Mouse (Mus musculus) limb, embryonic 14.5 days (tissue): ENCODE results near the gene Olfr521. TPM values are rescaled to one million over a fixed set of nuclear protein-coding genes. Genes with fewer than 3 reads are reported as not detected.

Experiments used
- ATAC-seq: fragments of 200-750 bp; cut with Nextera tagmentation; 2 replicates; pipeline ENCODE4 v1.8.0; 2017; ENCODE audit warnings: low read depth, moderate number of reproducible peaks, moderate TSS enrichment; ENCODE audit not compliant: low FRiP score
- DNase-seq: peaks from one replicate; pipeline ENCODE4 v3.0.0-alpha.2; 2015; ENCODE audit warnings: low spot score
- H3K27ac ChIP-seq: fragments of 300-500 bp; sonication (generic); replicated peaks from 2 replicates; pipeline ENCODE4 v1.5.1; 2014; ENCODE audit warnings: low read depth, mild to moderate bottlenecking, low read length, moderate library complexity, mixed read lengths
- H3K27me3 ChIP-seq: fragments of 300-500 bp; sonication (generic); 2 replicates; pipeline ENCODE4 v1.6.1; 2014; ENCODE audit warnings: low read length, mixed read lengths; ENCODE audit not compliant: control insufficient read depth, insufficient read depth
- H3K36me3 ChIP-seq: fragments of 300-500 bp; sonication (generic); 2 replicates; pipeline ENCODE4 v1.6.1; 2014; ENCODE audit warnings: mild to moderate bottlenecking, low read length, moderate library complexity, mixed read lengths; ENCODE audit not compliant: control insufficient read depth, insufficient read depth
- H3K4me1 ChIP-seq: fragments of 300-500 bp; sonication (generic); 2 replicates; pipeline ENCODE4 v1.6.1; 2014; ENCODE audit warnings: antibody characterized with exemption, low read length, mixed read lengths; ENCODE audit not compliant: control insufficient read depth, insufficient read depth
- H3K4me2 ChIP-seq: fragments of 300-500 bp; sonication (generic); replicated peaks from 2 replicates; pipeline ENCODE4 v1.6.1; 2014; ENCODE audit warnings: low read depth, mild to moderate bottlenecking, low read length, moderate library complexity; ENCODE audit not compliant: severe bottlenecking
- H3K4me3 ChIP-seq: fragments of 300-500 bp; sonication (generic); replicated peaks from 2 replicates; pipeline ENCODE4 v1.5.1; 2014; ENCODE audit warnings: low read length
- H3K9ac ChIP-seq: fragments of 300-500 bp; sonication (generic); 2 replicates; pipeline ENCODE4 v1.6.1; 2014; ENCODE audit warnings: mild to moderate bottlenecking, low read depth, low read length, moderate library complexity; ENCODE audit not compliant: severe bottlenecking
- H3K9me3 ChIP-seq: fragments of 300-500 bp; sonication (generic); 2 replicates; pipeline ENCODE4 v1.6.1; 2016; ENCODE audit warnings: low read length; ENCODE audit not compliant: control insufficient read depth
- POLR2A ChIP-seq: fragments of 200-500 bp; IDR thresholded peaks from 2 replicates; pipeline ENCODE4 v1.8.0; 2012; ENCODE audit warnings: inconsistent platforms, mild to moderate bottlenecking, moderate library complexity, borderline replicate concordance; ENCODE audit not compliant: insufficient read depth, insufficient read length; ENCODE audit errors: extremely low read depth
- whole genome bisulfite sequencing: fragments of 180-500 bp; shearing (Covaris S2); extraction: QIAGEN DNeasy Blood & Tissue Kit; methylation state at CpG from one replicate; pipeline ENCODE4 v1.1.7; 2014; 5-methylcytosine and 5-hydroxymethylcytosine counted together
- polyA plus RNA-seq, 2 experiments: library from polyadenylated mRNA; depleted of rRNA in 1 of 2; stranded (reverse) in 1 of 2; unstranded in 1 of 2; fragments of >200 nt; fragmentation: Nextera tagmentation in 1 of 2; extraction: Ambion mirVana in 1 of 2; gene quantifications; 2 replicates each; pipeline versions ENCODE4 v1.2.1 to v1.2.3; 2012 to 2014

Gene Olfr521
- polyA plus RNA-seq, 2 experiments = not detected

DNA sequence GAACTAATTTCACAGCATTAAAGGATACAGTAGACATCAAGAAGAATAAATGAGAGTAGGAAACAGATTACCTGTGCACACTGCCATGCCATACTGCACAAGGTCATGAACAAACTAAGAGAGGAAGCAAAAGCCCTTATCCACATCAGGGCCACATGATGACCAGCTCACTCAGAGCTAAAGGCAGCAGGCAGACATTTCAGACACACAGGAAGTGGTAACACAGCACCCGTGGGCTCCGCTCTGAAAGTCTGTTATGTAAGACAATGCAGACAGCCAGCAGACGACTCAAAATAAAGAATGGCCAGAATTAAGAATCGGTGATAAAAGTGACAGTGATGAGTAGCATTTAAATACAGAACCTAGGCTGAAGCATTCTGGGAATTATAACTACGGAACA, 18.1 kb downstream of the Olfr521 start:
- Histone ChIP-seq H3K27ac (no peak overlapping the region), H3K9me3 (no peaks in the 10 kb centered on the region), H3K27me3 (no peaks in the 10 kb centered on the region), H3K9ac (no peak overlapping the region), H3K36me3 (no peaks in the 10 kb centered on the region), H3K4me2 (no peak overlapping the region), H3K4me3 (no peak overlapping the region), H3K4me1 (no peaks in the 10 kb centered on the region)
- no peak for TF ChIP-seq POLR2A
- DNase-seq = no peak
- ATAC-seq = no peak
- WGBS = 78% methylated on average over 5 of the region's 5 CpGs

- no peak for ATAC-seq
- Histone ChIP-seq H3K4me2 (no peak overlapping the region), H3K4me3 (no peak overlapping the region), H3K4me1 (no peaks in the 10 kb centered on the region), H3K9me3 (no peaks in the 10 kb centered on the region), H3K9ac (no peak overlapping the region), H3K36me3 (no peaks in the 10 kb centered on the region), H3K27ac (no peak overlapping the region), H3K27me3 (no peaks in the 10 kb centered on the region)
- WGBS = 84% methylated on average over 2 of the region's 2 CpGs
- no peak for DNase-seq
- TF ChIP-seq POLR2A = no peak
Measured at GRCm38 (mm10) chr7:99781916-99782315, 18.6 kb downstream of the Olfr521 start.

DNA sequence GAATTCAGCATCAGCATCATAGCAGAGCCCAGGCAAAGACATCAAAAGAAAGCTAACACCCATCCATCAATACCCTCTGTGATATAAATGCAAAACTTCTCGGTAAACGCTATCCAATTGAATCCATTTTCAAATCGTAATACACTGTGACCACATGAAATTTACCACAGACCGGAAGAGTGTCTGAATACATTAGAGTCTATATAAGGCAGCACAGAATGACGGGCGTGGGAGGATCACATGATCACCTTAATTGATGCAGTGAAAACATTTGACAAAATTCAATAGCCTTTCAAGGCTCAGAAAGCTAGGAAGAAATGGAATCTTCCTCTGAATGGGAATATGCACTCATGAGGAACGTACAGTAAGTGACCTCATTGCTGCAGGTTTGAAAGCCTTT, 20.1 kb downstream of the Olfr521 start:
- H3K27me3 ChIP-seq = no peaks in the 10 kb centered on the region
- ATAC-seq (no peak), DNase-seq (no peak)
- no peak for TF ChIP-seq POLR2A
- WGBS = 84% methylated on average over 7 of the region's 7 CpGs
- no peak overlapping the region for H3K27ac ChIP-seq
- H3K4me1 ChIP-seq = peaks cover 8% of the 10 kb centered on the region
- H3K9ac ChIP-seq = no peak overlapping the region
- no peak overlapping the region for H3K4me3 ChIP-seq
- no peak overlapping the region for H3K4me2 ChIP-seq
- no peaks in the 10 kb centered on the region for H3K36me3 ChIP-seq
- H3K9me3 ChIP-seq = no peaks in the 10 kb centered on the region

- Histone ChIP-seq H3K27ac (no peak overlapping the region), H3K4me1 (peaks cover 16% of the 10 kb centered on the region)
- no peak for ATAC-seq
Measured at GRCm38 (mm10) chr7:99785553-99785952, 22.2 kb downstream of the Olfr521 start.

GRCm38 (mm10) chr7:99786774-99787173, 23.5 kb downstream of the Olfr521 start:
- DNase-seq = no peak
- no peak overlapping the region for H3K4me2 ChIP-seq
- TF ChIP-seq POLR2A = no peak

More at GRCm38 (mm10) chr7:99785553-99785952, 22.2 kb downstream of the Olfr521 start:
- no peaks in the 10 kb centered on the region for H3K36me3 ChIP-seq
- H3K9me3 ChIP-seq = no peaks in the 10 kb centered on the region
- no peak overlapping the region for H3K4me2 ChIP-seq
- no peak overlapping the region for H3K4me3 ChIP-seq
- TF ChIP-seq POLR2A = no peak
- 89% methylated on average over 3 of the region's 3 CpGs for WGBS
- DNase-seq = no peak
- no peak overlapping the region for H3K9ac ChIP-seq
- H3K27me3 ChIP-seq = no peaks in the 10 kb centered on the region

GRCm38 (mm10) chr7:99787935-99788334, 24.6 kb downstream of the Olfr521 start:
- H3K9ac ChIP-seq = no peak overlapping the region
- DNase-seq (peak; percentile 7), ATAC-seq (no peak)
- TF ChIP-seq POLR2A = no peak
- H3K4me1 ChIP-seq = peaks cover 16% of the 10 kb centered on the region
- no peak overlapping the region for H3K4me3 ChIP-seq
- no peaks in the 10 kb centered on the region for H3K9me3 ChIP-seq
- H3K27ac ChIP-seq = no peak overlapping the region
- WGBS = 12% methylated on average over 2 of the region's 2 CpGs
- H3K27me3 ChIP-seq = no peaks in the 10 kb centered on the region
- no peak overlapping the region for H3K4me2 ChIP-seq
- no peaks in the 10 kb centered on the region for H3K36me3 ChIP-seq

More at GRCm38 (mm10) chr7:99786774-99787173, 23.5 kb downstream of the Olfr521 start:
- Histone ChIP-seq H3K27ac (no peak overlapping the region), H3K4me3 (no peak overlapping the region), H3K9ac (no peak overlapping the region), H3K36me3 (no peaks in the 10 kb centered on the region), H3K9me3 (no peaks in the 10 kb centered on the region), H3K4me1 (peaks cover 16% of the 10 kb centered on the region), H3K27me3 (no peaks in the 10 kb centered on the region)
- WGBS = 86% methylated on average over 3 of the region's 3 CpGs
- ATAC-seq = no peak
